Mouse (Mus musculus): ENCODE results near the gene Atp1b1.

- TF ChIP-seq CTCF (IDR thresholded peaks at IDR 0.05; ENCODE audit: extremely low read depth, insufficient read depth, low read length) (no peak), POLR2A (IDR thresholded peaks at IDR 0.05; ENCODE audit: extremely low read depth, insufficient read depth, low read length) (no peak)
Measured at GRCm38 (mm10) chr1:164397672-164398071, 60.5 kb downstream of the Atp1b1 start.

Measured in cortical plate, adult 2 months (tissue).